8 mouse cellular contexts compared by ENCODE assay signal in the genomic region with DNA sequence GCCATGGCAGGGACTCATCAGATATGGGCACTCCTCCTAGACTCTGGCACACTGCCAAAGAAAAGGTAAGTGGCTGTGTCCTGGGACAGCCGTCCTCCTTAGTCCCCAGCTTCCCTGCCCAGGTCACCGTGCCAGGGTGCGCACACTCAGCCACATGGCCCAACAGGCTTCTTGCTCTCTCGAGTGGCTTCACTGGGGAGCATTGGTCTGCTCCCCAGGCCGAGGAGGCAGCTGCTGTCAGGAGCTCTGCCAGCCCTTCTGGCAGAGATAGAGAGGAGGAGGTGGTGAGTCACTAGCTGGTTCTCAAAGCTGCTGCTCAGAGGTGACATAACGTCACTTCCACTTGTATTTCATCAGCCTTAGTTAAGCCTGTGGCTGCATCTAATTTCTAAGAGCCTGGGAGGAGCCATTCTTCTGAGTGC. TPM values are rescaled to one million over a fixed set of nuclear protein-coding genes. Genes with fewer than 3 reads are reported as not detected.
DNase-seq lines count a peak whose midpoint lies in the region; ATAC-seq and TF ChIP-seq lines count a peak whose summit lies in the region.
"Had no signal": no experiment of that assay in that cellular context is flagged by ENCODE, and none has a peak within 500 bp of the region (broad histone marks: within the 10 kb centered on the region; RNA-seq: fewer than 3 reads in every experiment).

No protein-coding gene starts in this region.

- TF ChIP-seq EP300 in MEL (IDR thresholded peaks at IDR 0.05; ENCODE audit: low read depth in 1 of 2, low read length in 2 of 2): peak; percentile 71 to 74; a peak in 3 of 4 replicates
- TF ChIP-seq EP300 in lung, postnatal 0 days (IDR thresholded peaks at IDR 0.05): peak; percentile 83

- no peak for TF ChIP-seq RAD21 in MEL (IDR thresholded peaks at IDR 0.05; ENCODE audit: low read depth, low read length)

- peak overlapping the region; percentile 62 for H3K9ac ChIP-seq in MEL (ENCODE audit: control insufficient read depth, low read depth, low read length, poor library complexity, severe bottlenecking)
- no peak overlapping the region for H3K9ac ChIP-seq in intestine, embryonic 15.5 days
- no peak overlapping the region for H3K9ac ChIP-seq in lung, postnatal 0 days (replicated peaks; ENCODE audit: low read depth)
- no peak overlapping the region for H3K9ac ChIP-seq in forebrain, embryonic 11.5 days (ENCODE audit: low read length)
- H3K9ac ChIP-seq: liver, embryonic 15.5 days had no signal

- H3K36me3 ChIP-seq in MEL (ENCODE audit: control insufficient read depth in 1 of 2, insufficient read depth in 2 of 2, low read length in 2 of 2): peaks cover 26 to 54% of the 10 kb centered on the region in 2 experiments
- H3K36me3 ChIP-seq in intestine, embryonic 15.5 days: peaks cover 24% of the 10 kb centered on the region
- H3K36me3 ChIP-seq in lung, postnatal 0 days (ENCODE audit: insufficient read depth, low read length): peaks cover 4% of the 10 kb centered on the region
- peaks cover 4% of the 10 kb centered on the region; the same call in 1 of the 2 replicates for H3K36me3 ChIP-seq in forebrain, embryonic 11.5 days (ENCODE audit: control insufficient read depth, insufficient read depth, low read length)

- H3K27me3 ChIP-seq in MEL (ENCODE audit: control insufficient read depth in 1 of 2, insufficient read depth in 2 of 2, low read length in 2 of 2): no peaks in the 10 kb centered on the region
- H3K27me3 ChIP-seq in intestine, embryonic 15.5 days (replicated peaks): no peaks in the 10 kb centered on the region
- no peaks in the 10 kb centered on the region for H3K27me3 ChIP-seq in lung, postnatal 0 days (replicated peaks; ENCODE audit: insufficient read depth, low read length)
- H3K27me3 ChIP-seq in forebrain, embryonic 11.5 days (ENCODE audit: control insufficient read depth, insufficient read depth, low read length): no peaks in the 10 kb centered on the region
- H3K27me3 ChIP-seq: liver, embryonic 15.5 days had no signal

- TF ChIP-seq CTCF in MEL (IDR thresholded peaks at IDR 0.05 in 2 of 3, conservative IDR thresholded peaks at IDR 0.05 in 1 of 3; ENCODE audit: control insufficient read depth in 1 of 3, insufficient read depth in 1 of 3, low read depth in 2 of 3, low read length in 3 of 3, poor library complexity in 1 of 3, severe bottlenecking in 1 of 3): no peak
- peak; percentile 17; the same call in 1 of the 2 replicates for TF ChIP-seq CTCF in lung, postnatal 0 days (IDR thresholded peaks at IDR 0.05)

- peaks cover 11 to 14% of the 10 kb centered on the region in 2 experiments for H3K4me1 ChIP-seq in MEL (ENCODE audit: control insufficient read depth in 1 of 2, insufficient read depth in 2 of 2, low read length in 2 of 2)
- 0 out of 2 replicates have a peak, but pooled peaks cover 3% of the 10 kb centered on the region for H3K4me1 ChIP-seq in intestine, embryonic 15.5 days (replicated peaks)
- peaks cover 9% of the 10 kb centered on the region; the same call in 1 of the 2 replicates for H3K4me1 ChIP-seq in lung, postnatal 0 days (ENCODE audit: insufficient read depth, low read depth, low read length)
- no peaks in the 10 kb centered on the region for H3K4me1 ChIP-seq in forebrain, embryonic 11.5 days (replicated peaks; ENCODE audit: control insufficient read depth, insufficient read depth, low read length)
- H3K4me1 ChIP-seq: liver, embryonic 15.5 days had no signal

- H3K27ac ChIP-seq in MEL (ENCODE audit: control insufficient read depth, low read depth, low read length): peak overlapping the region; percentile 91
- no peak overlapping the region; the same call in 1 of the 2 replicates for H3K27ac ChIP-seq in intestine, embryonic 15.5 days
- peak overlapping the region; percentile 77 for H3K27ac ChIP-seq in lung, postnatal 0 days (ENCODE audit: low read length)
- H3K27ac ChIP-seq in forebrain, embryonic 11.5 days (ENCODE audit: low read depth, low read length): no peak overlapping the region
- H3K27ac ChIP-seq: liver, embryonic 15.5 days had no signal

- H3K4me2 ChIP-seq in intestine, embryonic 15.5 days (replicated peaks): no peak overlapping the region
- no peak overlapping the region for H3K4me2 ChIP-seq in lung, postnatal 0 days (replicated peaks; ENCODE audit: low read depth, low read length)
- no peak overlapping the region for H3K4me2 ChIP-seq in forebrain, embryonic 11.5 days (ENCODE audit: low read depth, low read length, severe bottlenecking)
- H3K4me2 ChIP-seq: liver, embryonic 15.5 days had no signal

- ATAC-seq in intestine, embryonic 15.5 days: peak; percentile 55; the same call in 1 of the 2 replicates
- ATAC-seq in lung, postnatal 0 days: peak; percentile 96
- no peak for ATAC-seq in forebrain, embryonic 11.5 days (replicated peaks; ENCODE audit: low FRiP score)

- peak; percentile 97 for DNase-seq in MEL (ENCODE audit: low read depth, low spot score)
- DNase-seq in adrenal gland, postnatal 10 days: peak; percentile 75
- DNase-seq in frontal cortex, postnatal 36 days (ENCODE audit: low spot score in 2 of 2): peak; percentile 68 to 78
- DNase-seq in lung, postnatal 0 days (ENCODE audit: low spot score): peak; percentile 96
- DNase-seq in kidney, adult 9 months: no peak
- DNase-seq in forebrain, embryonic 11.5 days (ENCODE audit: low spot score): no peak

- H3K79me2 ChIP-seq in MEL (ENCODE audit: control insufficient read depth, insufficient read depth, low read length, poor library complexity): no peaks in the 10 kb centered on the region

- peak in 1 of 2 experiments; percentile 49; a peak in 1 of 4 replicates for TF ChIP-seq POLR2A in MEL (IDR thresholded peaks at IDR 0.05; ENCODE audit: control insufficient read depth in 1 of 2, insufficient read depth in 1 of 2, low read depth in 1 of 2, low read length in 2 of 2, poor library complexity in 1 of 2)

- no peak overlapping the region for H3K4me3 ChIP-seq in MEL (ENCODE audit: control insufficient read depth in 1 of 2, insufficient read depth in 1 of 2, low read depth in 2 of 2, low read length in 2 of 2)
- H3K4me3 ChIP-seq in intestine, embryonic 15.5 days (replicated peaks): no peak overlapping the region
- H3K4me3 ChIP-seq in lung, postnatal 0 days (ENCODE audit: low read depth, low read length): no peak overlapping the region
- H3K4me3 ChIP-seq in forebrain, embryonic 11.5 days (ENCODE audit: low read depth, low read length): no peak overlapping the region
- H3K4me3 ChIP-seq: liver, embryonic 15.5 days had no signal

- no peaks in the 10 kb centered on the region for H3K9me3 ChIP-seq in MEL (replicated peaks; ENCODE audit: insufficient read depth, low read length)
- no peaks in the 10 kb centered on the region for H3K9me3 ChIP-seq in intestine, embryonic 15.5 days
- H3K9me3 ChIP-seq in lung, postnatal 0 days (ENCODE audit: low read length): no peaks in the 10 kb centered on the region
- no peaks in the 10 kb centered on the region for H3K9me3 ChIP-seq in forebrain, embryonic 11.5 days (ENCODE audit: control insufficient read depth, low read length)
- H3K9me3 ChIP-seq: liver, embryonic 15.5 days had no signal

- WGBS in intestine, embryonic 15.5 days: 71% methylated on average over 6 of the region's 6 CpGs
- WGBS in lung, postnatal 0 days: 36% methylated on average over 6 of the region's 6 CpGs
- WGBS in forebrain, embryonic 11.5 days: 92% methylated on average over 6 of the region's 6 CpGs

TF ChIP-seq in MEL, 35 proteins besides CTCF, POLR2A, EP300 and RAD21 (continues in another document):
- peak; percentile 47; the same call in 1 of the 2 replicates for TF ChIP-seq KAT2A (conservative IDR thresholded peaks at IDR 0.05; ENCODE audit: low read depth, low read length)
- TF ChIP-seq RCOR1 (IDR thresholded peaks at IDR 0.05; ENCODE audit: low read depth, low read length): peak; percentile 42
- TF ChIP-seq ETS1 (IDR thresholded peaks at IDR 0.05; ENCODE audit: low read depth, low read length): peak; percentile 99
- peak; percentile 67; the same call in 1 of the 2 replicates for TF ChIP-seq MYC (IDR thresholded peaks at IDR 0.05; ENCODE audit: low read depth, low read length)
- TF ChIP-seq UBTF (IDR thresholded peaks at IDR 0.05; ENCODE audit: borderline replicate concordance, insufficient read depth, low read depth, low read length): no peak
- TF ChIP-seq ELF1 (IDR thresholded peaks at IDR 0.05; ENCODE audit: low read depth, low read length): no peak
- no peak for TF ChIP-seq NRF1 (IDR thresholded peaks at IDR 0.05; ENCODE audit: insufficient read depth, low read depth, low read length, poor library complexity, severe bottlenecking)
- no peak for TF ChIP-seq ZNF384 (IDR thresholded peaks at IDR 0.05; ENCODE audit: low read depth, low read length)
- TF ChIP-seq MXI1 (IDR thresholded peaks at IDR 0.05; ENCODE audit: low read depth, low read length): peak; percentile 83; the same call in 1 of the 2 replicates
- TF ChIP-seq E2F4 (IDR thresholded peaks at IDR 0.05; ENCODE audit: borderline replicate concordance, low read depth, low read length): no peak
- peak; percentile 64 for TF ChIP-seq TBP (IDR thresholded peaks at IDR 0.05; ENCODE audit: low read depth, low read length)
- TF ChIP-seq MAZ (IDR thresholded peaks at IDR 0.05; ENCODE audit: low read depth, low read length): 0 out of 2 replicates have a peak, but pooled peaks have one; percentile 32
- peak; percentile 65; the same call in 1 of the 2 replicates for TF ChIP-seq TCF12 (IDR thresholded peaks at IDR 0.05; ENCODE audit: low read depth, low read length)
- no peak for TF ChIP-seq GABPA (IDR thresholded peaks at IDR 0.05; ENCODE audit: low read depth, low read length)
- TF ChIP-seq ZC3H11A (IDR thresholded peaks at IDR 0.05; ENCODE audit: low read depth, low read length): no peak

RNA-seq across cellular contexts. Expression of gene Nhlrc2, which starts 40.2 kb away (rescaled TPM):
- total RNA-seq in MEL (2012; rRNA removed): 27.7 and 34.7 TPM in 2 replicates
- 10 to 100 TPM; 22.4 to 37.6 TPM for polyA plus RNA-seq in MEL (2012; ENCODE audit: insufficient read depth in 1 of 2, insufficient read length in 2 of 2, low read depth in 1 of 2, low replicate concordance in 2 of 2, missing spikeins in 1 of 2)
- total RNA-seq in adrenal gland, postnatal 10 days (2021): 10 to 100 TPM; 16.1 to 19.1 TPM
- 14.1 and 15.9 TPM in 2 replicates for polyA plus RNA-seq in intestine, embryonic 15.5 days (2015; fragmentation: Nextera tagmentation; extraction: Ambion mirVana)
- 15.4 and 17.6 TPM in 2 replicates for polyA plus RNA-seq in lung, postnatal 0 days (2015; fragmentation: Nextera tagmentation; extraction: Ambion mirVana)
- polyA plus RNA-seq in forebrain, embryonic 11.5 days (2014; fragmentation: Nextera tagmentation; extraction: Ambion mirVana): 16.9 and 19.0 TPM in 2 replicates

RNA-seq across cellular contexts. Expression of gene Dclre1a, which starts 40.2 kb away (rescaled TPM):
- 27.9 and 28.7 TPM in 2 replicates for total RNA-seq in MEL (2012; rRNA removed)
- polyA plus RNA-seq in MEL (2012; ENCODE audit: insufficient read depth in 1 of 2, insufficient read length in 2 of 2, low read depth in 1 of 2, low replicate concordance in 2 of 2, missing spikeins in 1 of 2): 100 to 1,000 TPM in 1 of 2 experiments, 10 to 100 TPM in 1; 36.0 to 142 TPM
- total RNA-seq in adrenal gland, postnatal 10 days (2021): 10 to 100 TPM; 12.4 to 13.7 TPM
- 22.4 and 25.1 TPM in 2 replicates for polyA plus RNA-seq in intestine, embryonic 15.5 days (2015; fragmentation: Nextera tagmentation; extraction: Ambion mirVana)
- 14.7 and 16.7 TPM in 2 replicates for polyA plus RNA-seq in lung, postnatal 0 days (2015; fragmentation: Nextera tagmentation; extraction: Ambion mirVana)
- polyA plus RNA-seq in forebrain, embryonic 11.5 days (2014; fragmentation: Nextera tagmentation; extraction: Ambion mirVana): 16.9 and 18.2 TPM in 2 replicates

Comparison
In these comparisons a context has a peak if more than half of its experiments do, and no peak if none do; other contexts are left out.
1. DNase-seq: peak in MEL (single experiment), adrenal gland, postnatal 10 days (single experiment), frontal cortex, postnatal 36 days (2 of 2) and lung, postnatal 0 days (single experiment); none in kidney, adult 9 months (single experiment) and forebrain, embryonic 11.5 days (single experiment).
2. H3K27ac ChIP-seq: peak in MEL (single experiment) and lung, postnatal 0 days (single experiment); none in intestine, embryonic 15.5 days (single experiment) and forebrain, embryonic 11.5 days (single experiment).